Mouse (Mus musculus) inflammation-experienced regulatory T-cells, adult 6 months (primary cell): ENCODE measurements around the gene Zfp507. TPM values are rescaled to one million over a fixed set of nuclear protein-coding genes. Genes with fewer than 3 reads are reported as not detected.

Experiments used
- ATAC-seq: one replicate; pipeline ENCODE4 v1.8.0; 2017
- polyA plus RNA-seq, 3 experiments: library from polyadenylated mRNA; unstranded; fragments of 100-300 nt; shearing (Covaris generic); gene quantifications; one replicate each; pipeline ENCODE4 v1.2.1; 2017

Gene Zfp507
- polyA plus RNA-seq, 3 experiments from 2014 or later = 3.7 to 7.9 (median 7.8) TPM

GRCm38 (mm10) chr7:35733313-35734050 is 69.3 kb downstream of the Zfp507 start:
- ATAC-seq = no peak

DNA sequence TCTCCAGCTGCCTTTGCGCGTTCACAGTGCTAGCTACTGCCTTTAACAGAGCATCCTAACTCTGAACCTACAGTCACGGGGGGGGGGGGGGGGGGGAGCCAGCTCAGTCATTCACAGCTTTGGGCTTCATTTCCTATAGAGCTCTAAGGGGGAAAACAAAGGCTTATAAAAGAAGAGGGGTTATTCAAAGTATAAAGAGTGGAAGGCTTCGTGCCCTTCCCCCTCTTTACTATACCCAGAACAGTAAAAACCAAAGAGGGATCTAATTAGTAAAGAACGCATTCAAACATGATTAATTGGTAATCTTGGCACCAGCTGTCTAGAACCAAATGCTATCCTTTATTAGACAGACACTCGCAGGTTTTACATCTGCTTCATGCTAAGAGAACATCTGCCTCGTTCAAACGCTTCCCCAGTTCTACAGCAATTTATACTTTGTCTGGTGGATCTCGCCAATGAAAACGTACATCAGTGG is 70.2 kb downstream of the Zfp507 start:
- ATAC-seq = no peak

DNA sequence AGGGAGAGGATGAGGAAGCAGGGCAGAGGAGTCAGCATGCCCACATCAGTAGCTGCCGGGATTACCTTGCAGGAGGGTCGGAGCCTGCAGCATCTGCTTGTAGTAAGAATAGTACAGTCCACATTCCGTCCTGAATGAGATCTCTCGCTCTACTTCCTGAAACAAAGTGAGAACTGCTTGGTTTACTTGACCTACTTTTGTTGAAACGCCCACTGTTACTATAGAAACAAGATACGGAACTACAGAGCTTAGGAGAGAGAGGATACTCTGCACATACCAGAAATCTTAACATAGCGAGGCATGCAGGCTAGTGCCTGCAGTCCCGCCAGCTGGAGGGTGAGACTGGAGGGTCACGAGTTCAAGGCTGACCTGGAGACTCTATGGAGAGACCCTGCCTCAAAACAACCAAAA is 73.2 kb downstream of the Zfp507 start:
- peak; percentile 98 for ATAC-seq

GRCm38 (mm10) chr7:35728376-35728775 is 74.4 kb downstream of the Zfp507 start:
- no peak for ATAC-seq

GRCm38 (mm10) chr7:35723035-35723434 is 79.8 kb downstream of the Zfp507 start:
- ATAC-seq = no peak

Other genes starting within 250 kb of the Zfp507 start
- gene Nudt19, start 246.7 kb downstream of the Zfp507 start, polyA plus RNA-seq = 10 to 100 TPM; 48.7 to 54.7 (median 50.4) TPM
- not detected for gene Rgs9bp, start 217.4 kb downstream of the Zfp507 start, polyA plus RNA-seq
- gene Ankrd27, start 216.8 kb downstream of the Zfp507 start, polyA plus RNA-seq = 10 to 100 TPM; 44.9 to 51.8 (median 50.5) TPM
- gene Pdcd5, start 155.5 kb downstream of the Zfp507 start, polyA plus RNA-seq = 10 to 100 TPM; 64.1 to 81.9 (median 67.9) TPM
- gene Dpy19l3, start 48.5 kb downstream of the Zfp507 start, polyA plus RNA-seq = 10 to 100 TPM; 32.9 to 50.5 (median 38.3) TPM